Mouse (Mus musculus) lung, adult 2 months (tissue): Measurements from ENCODE around the gene Ccr1l1.

Experiments used
- CTCF ChIP-seq: fragments of 200-500 bp; IDR thresholded peaks from 2 replicates; pipeline ENCODE4 v1.5.1; 2011; ENCODE audit warnings: mild to moderate bottlenecking, low read length, control low read depth; ENCODE audit not compliant: insufficient read depth
- POLR2A ChIP-seq: fragments of 200-500 bp; IDR thresholded peaks from 2 replicates; pipeline ENCODE4 v1.6.1; 2011; ENCODE audit warnings: low read depth, mild to moderate bottlenecking, control low read depth, low read length, borderline replicate concordance; ENCODE audit errors: extremely low read depth

DNA sequence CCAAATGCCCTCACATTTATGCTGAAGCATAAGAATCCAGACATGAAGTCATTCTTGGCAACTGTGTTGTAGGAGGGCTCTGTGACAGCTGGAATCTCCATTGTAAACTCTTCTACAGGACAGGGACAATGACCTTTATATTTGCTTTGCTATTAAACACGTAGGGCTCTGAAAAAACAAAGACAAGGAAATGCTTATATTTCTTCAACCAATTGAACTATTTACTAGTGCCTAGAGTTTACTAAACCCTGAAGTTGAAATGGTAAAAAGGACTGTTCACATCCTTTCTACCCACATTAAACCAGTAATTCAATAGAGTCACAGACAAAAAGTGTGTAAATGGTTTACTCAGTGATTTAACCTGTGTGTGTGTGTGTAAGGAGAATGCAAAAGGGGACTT is at the start of gene Ccr1l1:
- TF ChIP-seq POLR2A: no peak
- no peak for TF ChIP-seq CTCF
